Comparison of ENCODE assay signal across 20 mouse cellular contexts in genomic region chr9:79269646-79270213, GRCm38 (mm10).
DNase-seq lines count a peak whose midpoint lies in the region; ATAC-seq and TF ChIP-seq lines count a peak whose summit lies in the region.
"Had no signal": no experiment of that assay in that cellular context is flagged by ENCODE, and none has a peak within 500 bp of the region (broad histone marks: within the 10 kb centered on the region; RNA-seq: fewer than 3 reads in every experiment).

No protein-coding gene starts in this region.

- peak; percentile 12 for DNase-seq in cerebellum, adult 9-10 months
- DNase-seq in cerebellum, adult 8-10 months = no peak
- no peak for DNase-seq in hindbrain, embryonic 11.5 days (ENCODE audit: low spot score)
- peak; percentile 68 for DNase-seq in Muller cell, postnatal 12 days (ENCODE audit: inconsistent ontology term)
- no peak for DNase-seq in heart, postnatal 36 days
- DNase-seq in layer of hippocampus, adult 9-10 months (ENCODE audit: low spot score) = no peak
- DNase-seq: layer of hippocampus, adult 9-11 months; right cerebral cortex, postnatal 14 days; spleen, adult 18-20 months; thymus, postnatal 4 days had no signal

- H3K4me3 ChIP-seq in hindbrain, embryonic 16.5 days (ENCODE audit: low read length) = no peak overlapping the region
- H3K4me3 ChIP-seq in hindbrain, embryonic 11.5 days (ENCODE audit: low read depth, low read length) = no peak overlapping the region
- no peak overlapping the region for H3K4me3 ChIP-seq in embryonic fibroblast, embryonic 13.5 days (ENCODE audit: insufficient read depth, low read length)
- H3K4me3 ChIP-seq: forebrain, embryonic 10.5 days; limb, embryonic 13.5 days; liver, embryonic 15.5 days; midbrain, embryonic 12.5 days; neural tube, embryonic 13.5 days had no signal

- peak; percentile 27; the same call in 1 of the 2 replicates for TF ChIP-seq CTCF in embryonic fibroblast, embryonic 13.5 days (IDR thresholded peaks at IDR 0.05; ENCODE audit: borderline replicate concordance, insufficient read depth, low read length)

- no peak overlapping the region for H3K27ac ChIP-seq in hindbrain, embryonic 16.5 days (ENCODE audit: low read depth, low read length)
- no peak overlapping the region for H3K27ac ChIP-seq in hindbrain, embryonic 11.5 days (ENCODE audit: low read depth, low read length)
- peak overlapping the region; percentile 67 for H3K27ac ChIP-seq in embryonic fibroblast, embryonic 13.5 days (ENCODE audit: insufficient read depth, low read length)
- H3K27ac ChIP-seq: forebrain, embryonic 10.5 days; limb, embryonic 13.5 days; liver, embryonic 15.5 days; macrophage; midbrain, embryonic 12.5 days; neural tube, embryonic 13.5 days had no signal

- intact Hi-C loops in heart, postnatal 36 days (cut with DNase I) = no loop called here

- peak; percentile 71 for ATAC-seq in hindbrain, embryonic 16.5 days
- no peak for ATAC-seq in hindbrain, embryonic 11.5 days (ENCODE audit: low FRiP score)

- no peak; the same call in 1 of the 2 replicates for TF ChIP-seq POLR2A in embryonic fibroblast, embryonic 13.5 days (IDR thresholded peaks at IDR 0.05; ENCODE audit: low read depth, low read length)

- H3K4me2 ChIP-seq in hindbrain, embryonic 16.5 days (ENCODE audit: low read length) = no peak overlapping the region; the same call in 1 of the 2 replicates
- no peak overlapping the region for H3K4me2 ChIP-seq in hindbrain, embryonic 11.5 days (replicated peaks; ENCODE audit: low read depth, low read length)
- H3K4me2 ChIP-seq: heart, embryonic 11.5 days; limb, embryonic 13.5 days; liver, embryonic 15.5 days; midbrain, embryonic 12.5 days; neural tube, embryonic 13.5 days had no signal

- H3K9ac ChIP-seq in hindbrain, embryonic 16.5 days (ENCODE audit: low read depth, low read length) = no peak overlapping the region
- H3K9ac ChIP-seq in hindbrain, embryonic 11.5 days (ENCODE audit: low read depth, low read length) = no peak overlapping the region
- H3K9ac ChIP-seq: limb, embryonic 13.5 days; liver, embryonic 15.5 days; midbrain, embryonic 12.5 days; neural tube, embryonic 13.5 days had no signal

- no peaks in the 10 kb centered on the region for H3K4me1 ChIP-seq in hindbrain, embryonic 16.5 days (ENCODE audit: control insufficient read depth, insufficient read depth, low read depth, low read length)
- H3K4me1 ChIP-seq in hindbrain, embryonic 11.5 days (replicated peaks; ENCODE audit: control insufficient read depth, insufficient read depth, low read length) = no peaks in the 10 kb centered on the region
- H3K4me1 ChIP-seq in embryonic fibroblast, embryonic 13.5 days (ENCODE audit: control insufficient read depth, insufficient read depth, low read length) = peaks cover 12% of the 10 kb centered on the region
- H3K4me1 ChIP-seq: forebrain, embryonic 10.5 days; liver, embryonic 15.5 days; midbrain, embryonic 12.5 days; neural tube, embryonic 13.5 days had no signal

- H3K27me3 ChIP-seq in hindbrain, embryonic 16.5 days (replicated peaks; ENCODE audit: control insufficient read depth, insufficient read depth, low read length) = no peaks in the 10 kb centered on the region
- no peaks in the 10 kb centered on the region for H3K27me3 ChIP-seq in hindbrain, embryonic 11.5 days (ENCODE audit: control insufficient read depth, insufficient read depth, low read length)
- H3K27me3 ChIP-seq: limb, embryonic 13.5 days; liver, embryonic 15.5 days; midbrain, embryonic 12.5 days; neural tube, embryonic 13.5 days had no signal

- H3K9me3 ChIP-seq in hindbrain, embryonic 16.5 days (ENCODE audit: control insufficient read depth, low read length) = no peaks in the 10 kb centered on the region
- H3K9me3 ChIP-seq in hindbrain, embryonic 11.5 days (ENCODE audit: control insufficient read depth, low read length) = no peaks in the 10 kb centered on the region
- H3K9me3 ChIP-seq: forebrain, embryonic 10.5 days; G1E; limb, embryonic 13.5 days; liver, embryonic 15.5 days; midbrain, embryonic 12.5 days; neural tube, embryonic 13.5 days had no signal

- H3K36me3 ChIP-seq in hindbrain, embryonic 16.5 days (ENCODE audit: control insufficient read depth, insufficient read depth, low read length) = no peaks in the 10 kb centered on the region
- H3K36me3 ChIP-seq in hindbrain, embryonic 11.5 days (ENCODE audit: control insufficient read depth, insufficient read depth, low read length) = no peaks in the 10 kb centered on the region
- H3K36me3 ChIP-seq: forebrain, embryonic 10.5 days; G1E; limb, embryonic 13.5 days; liver, embryonic 15.5 days; midbrain, embryonic 12.5 days; neural tube, embryonic 13.5 days had no signal

- WGBS in hindbrain, embryonic 16.5 days = 73% methylated on average over 13 of the region's 13 CpGs
- WGBS in hindbrain, embryonic 11.5 days = 87% methylated on average over 13 of the region's 13 CpGs

Comparison
In these comparisons a context has a peak if more than half of its experiments do, and no peak if none do; other contexts are left out.
1. DNase-seq: peak in cerebellum, adult 9-10 months (single experiment) and Muller cell, postnatal 12 days (single experiment); none in cerebellum, adult 8-10 months (single experiment), hindbrain, embryonic 11.5 days (single experiment), heart, postnatal 36 days (0 of 2) and layer of hippocampus, adult 9-10 months (single experiment).